Mouse (Mus musculus): ENCODE results near the gene Gtf2ird1.

DNA sequence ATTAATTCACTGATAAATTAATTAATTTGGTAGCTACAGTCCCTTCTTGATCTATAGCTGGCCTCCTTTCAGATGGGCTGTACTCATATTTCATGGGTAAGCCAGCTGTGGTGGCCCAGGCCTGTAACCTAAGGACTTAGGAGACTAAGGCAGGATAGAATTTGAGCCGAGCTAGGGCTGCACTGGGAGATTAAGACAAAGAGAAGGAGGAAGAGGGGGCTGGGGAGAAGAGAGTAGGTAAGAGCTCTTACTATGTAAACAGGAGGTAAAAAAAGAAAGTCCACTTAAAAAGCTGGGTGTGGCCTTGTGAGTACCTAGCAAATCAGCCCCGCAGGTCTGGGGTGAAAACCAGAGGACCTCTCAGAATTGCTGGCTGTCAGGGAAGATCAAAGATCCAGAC lies 132.6 kb downstream of the Gtf2ird1 start:
- no peak for TF ChIP-seq CTCF (IDR thresholded peaks at IDR 0.05; ENCODE audit: extremely low read depth, insufficient read depth, low read length)
- TF ChIP-seq POLR2A (IDR thresholded peaks at IDR 0.05; ENCODE audit: extremely low read depth, insufficient read depth, low read length), result no peak
